Mouse (Mus musculus) right cerebral cortex, postnatal 10 days (tissue): ENCODE results near the gene Srp54a.
"Not testable (repeated sequence)": the region's sequence is repeated elsewhere in the genome, so short reads cannot be mapped to it uniquely, and the experiment has no call there.

ENCODE experiments used
- DNase-seq, 2 experiments: peaks; one replicate each; pipeline ENCODE4 v3.0.0; 2021; ENCODE audit warnings: low spot score in 2 of 2

Srp54a gene

DNA sequence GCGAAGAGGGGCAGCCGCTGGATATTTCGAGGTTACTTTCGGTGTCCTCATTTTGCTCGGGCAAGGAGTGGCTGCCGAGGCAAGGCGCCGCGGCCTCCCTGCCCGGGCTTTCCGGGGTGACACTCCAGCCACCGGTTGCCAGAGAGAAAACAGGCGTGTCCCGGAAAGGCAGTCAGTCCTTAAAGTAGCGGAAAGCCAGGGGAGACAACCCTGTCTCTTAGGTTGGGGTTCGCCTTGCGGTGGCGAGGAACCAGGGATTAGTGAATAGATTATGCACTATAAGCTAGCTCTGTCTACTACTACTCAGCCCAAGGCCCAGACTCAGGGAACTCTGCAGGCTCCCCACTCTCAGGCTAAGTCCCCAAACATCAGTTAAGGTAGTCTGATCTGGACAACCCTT is 44.7 kb downstream of the Srp54a start:
- not testable (repeated sequence) for DNase-seq

DNA sequence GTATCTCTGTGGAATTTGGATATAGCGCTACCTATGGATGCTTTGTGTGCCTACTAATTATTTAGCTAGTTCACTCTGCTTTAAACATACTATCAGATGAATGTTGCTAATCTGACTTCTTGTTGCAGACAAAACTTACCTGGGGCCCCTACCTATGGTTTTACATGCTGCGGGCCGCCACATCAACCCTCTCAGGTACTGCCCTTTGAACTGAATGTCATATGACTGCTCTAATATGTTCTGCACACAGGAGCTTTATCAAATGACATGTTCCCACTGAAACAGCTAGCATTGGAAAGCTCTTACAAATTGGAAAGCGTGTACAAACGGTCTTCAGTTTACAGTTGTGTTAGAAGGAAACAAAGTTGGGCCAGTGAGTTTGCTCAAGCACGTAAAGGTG is 55.5 kb downstream of the Srp54a start:
- DNase-seq, result not testable (repeated sequence)

DNA sequence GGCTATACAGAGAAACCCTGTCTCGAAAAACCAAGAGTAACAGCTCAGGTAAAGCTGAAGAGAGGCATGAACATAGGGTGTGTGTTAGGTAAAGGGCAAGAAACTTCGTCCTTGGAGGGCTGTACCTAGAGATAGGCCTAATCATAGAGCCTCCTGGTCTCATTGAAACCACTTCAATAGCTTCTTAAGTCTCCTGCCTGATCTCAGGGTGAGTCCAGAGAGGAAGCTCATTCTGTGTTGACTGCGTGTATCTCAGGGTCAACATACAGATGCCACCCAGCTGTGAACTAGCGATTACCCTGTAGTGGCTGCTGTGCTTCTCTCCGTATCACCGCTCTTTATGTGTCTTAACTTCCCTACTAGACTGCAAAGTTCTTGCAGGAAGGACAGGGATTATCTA is 57.8 kb downstream of the Srp54a start:
- DNase-seq, result not testable (repeated sequence)

GRCm38 (mm10) chr12:55154559-55155448 is 74.7 kb downstream of the Srp54a start, which contains the start of gene Srp54b:
Gene Srp54b (plus strand): TSS chr12:55155104.
- DNase-seq, result not testable (repeated sequence)

DNA sequence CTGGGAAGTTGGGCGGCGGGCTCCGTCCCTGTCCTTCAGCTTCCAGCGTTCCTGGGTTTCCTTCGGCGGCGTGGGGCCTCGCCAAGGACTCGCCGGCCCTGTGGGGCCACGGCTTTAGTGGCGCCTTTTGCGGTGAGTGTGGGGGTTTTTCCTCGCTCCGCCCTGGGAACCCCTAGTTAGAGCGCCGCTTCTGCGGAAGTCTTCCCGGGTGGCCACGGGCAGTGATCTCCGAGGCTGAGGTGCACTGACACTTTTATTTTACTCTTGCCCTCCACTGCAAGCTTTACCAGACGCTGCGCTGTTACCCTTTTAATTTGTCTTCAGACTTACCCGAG is 75.4 kb downstream of the Srp54a start:
- not testable (repeated sequence) for DNase-seq
